Mouse (Mus musculus) heart, embryonic 13.5 days (tissue): ENCODE measurements around the gene Fbxo42. TPM values are rescaled to one million over a fixed set of nuclear protein-coding genes. Genes with fewer than 3 reads are reported as not detected.

ENCODE experiments used
- polyA plus RNA-seq: library from polyadenylated mRNA; unstranded; fragments of >200 nt; fragmentation: Nextera tagmentation; extraction: Ambion mirVana; gene quantifications from 2 replicates; pipeline ENCODE4 v1.2.1, GENCODE M21; 2015

Gene Fbxo42
- polyA plus RNA-seq, 1 experiment from 2014 or later, result 14.2 TPM

Other genes with a start within 250 kb of the Fbxo42 start
- gene Padi2, start 241.6 kb upstream of the Fbxo42 start, polyA plus RNA-seq, result 2.1 and 2.9 TPM in 2 replicates
- 807 and 886 TPM in 2 replicates for gene Sdhb, start 186.7 kb upstream of the Fbxo42 start, polyA plus RNA-seq
- gene Atp13a2, start 161.0 kb upstream of the Fbxo42 start, polyA plus RNA-seq, result 28.7 and 29.4 TPM in 2 replicates
- 273 and 299 TPM in 2 replicates for gene Mfap2, start 137.5 kb upstream of the Fbxo42 start, polyA plus RNA-seq
- 3.4 and 3.5 TPM in 2 replicates for gene Crocc, start 87.4 kb upstream of the Fbxo42 start, polyA plus RNA-seq
- gene Necap2, start 69.6 kb upstream of the Fbxo42 start, polyA plus RNA-seq, result 39.7 and 43.7 TPM in 2 replicates
- gene Spata21, start 59.6 kb upstream of the Fbxo42 start, polyA plus RNA-seq, result not detected in 2 replicates
- 31.3 and 33.8 TPM in 2 replicates for gene Szrd1, start 8.1 kb upstream of the Fbxo42 start, polyA plus RNA-seq
- gene Rsg1, start 66.0 kb downstream of the Fbxo42 start, polyA plus RNA-seq, result 2.3 and 3.0 TPM in 2 replicates
- 2.2 and 3.1 TPM in 2 replicates for gene Arhgef19, start 91.6 kb downstream of the Fbxo42 start, polyA plus RNA-seq
- gene Epha2, start 153.3 kb downstream of the Fbxo42 start, polyA plus RNA-seq, result 4.0 and 4.3 TPM in 2 replicates
- 1.2 TPM in 2 replicates for gene Fam131c, start 220.3 kb downstream of the Fbxo42 start, polyA plus RNA-seq